Mouse (Mus musculus): Measurements from ENCODE around the gene Syn3. TPM values are rescaled to one million over a fixed set of nuclear protein-coding genes. Genes with fewer than 3 reads are reported as not detected.
"Not testable (repeated sequence)": the region's sequence is repeated elsewhere in the genome, so short reads cannot be mapped to it uniquely, and the experiment has no call there.

The Syn3 gene
- total RNA-seq (2021), result 1 to 10 TPM; 2.9 to 3.8 TPM
- long read RNA-seq, experiment 1, partial matches to known transcripts, result 0 of 18 reads
- long read RNA-seq, experiment 1, other reads (novel, unspliced or antisense), result 18 of 18 reads
- long read RNA-seq, experiment 2, partial matches to known transcripts, result 0 of 5 reads
- long read RNA-seq, experiment 2, other reads (novel, unspliced or antisense), result 5 of 5 reads

DNA sequence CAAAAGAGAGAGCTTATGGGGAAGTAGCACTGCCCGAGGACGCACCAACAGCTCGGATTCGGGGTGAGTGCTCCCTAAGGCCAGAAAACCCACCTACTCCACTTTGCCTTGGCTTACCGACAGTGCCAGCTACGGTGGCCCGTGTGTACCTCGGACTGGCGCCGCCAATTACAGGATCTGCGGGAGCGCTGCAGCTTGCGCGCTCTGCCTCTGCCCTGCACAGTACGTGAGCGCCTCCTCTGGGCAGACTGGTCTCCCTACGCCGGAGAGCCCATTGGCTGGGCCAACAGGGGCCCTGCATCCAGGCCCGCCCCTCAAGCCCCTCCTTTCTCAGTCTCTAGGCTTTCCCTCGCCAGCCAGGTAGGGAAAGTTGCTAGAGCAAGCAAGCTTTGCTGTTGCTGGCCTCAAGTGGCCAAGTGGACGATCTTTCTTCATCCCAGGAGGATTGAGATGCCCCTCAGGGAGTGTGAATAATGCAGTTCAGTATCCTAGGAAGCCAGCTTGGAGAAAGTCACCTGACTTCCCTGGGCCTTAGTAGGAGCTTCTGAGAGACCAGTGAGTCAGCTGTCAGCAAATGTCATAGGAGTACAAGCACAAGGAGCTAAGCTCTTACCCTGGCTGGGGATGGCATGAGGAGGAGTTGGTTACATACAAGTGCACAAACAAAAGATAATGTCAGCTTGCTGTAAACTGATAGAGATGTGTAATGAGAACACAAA lies at the start of gene Syn3:
TSS of gene Syn3 (minus strand) at position 224 of the 719 bp plus-strand sequence.
- DNase-seq, result peak; percentile 94

- not testable (repeated sequence) for DNase-seq
These were observed 27.7 kb upstream of the Syn3 start for GRCm38 (mm10) chr10:86526357-86526874.

GRCm38 (mm10) chr10:86513801-86514200 lies 15.1 kb upstream of the Syn3 start:
- DNase-seq, result peak; percentile 2

- no peak for DNase-seq
These were observed 12.2 kb upstream of the Syn3 start for GRCm38 (mm10) chr10:86510941-86511340.

DNA sequence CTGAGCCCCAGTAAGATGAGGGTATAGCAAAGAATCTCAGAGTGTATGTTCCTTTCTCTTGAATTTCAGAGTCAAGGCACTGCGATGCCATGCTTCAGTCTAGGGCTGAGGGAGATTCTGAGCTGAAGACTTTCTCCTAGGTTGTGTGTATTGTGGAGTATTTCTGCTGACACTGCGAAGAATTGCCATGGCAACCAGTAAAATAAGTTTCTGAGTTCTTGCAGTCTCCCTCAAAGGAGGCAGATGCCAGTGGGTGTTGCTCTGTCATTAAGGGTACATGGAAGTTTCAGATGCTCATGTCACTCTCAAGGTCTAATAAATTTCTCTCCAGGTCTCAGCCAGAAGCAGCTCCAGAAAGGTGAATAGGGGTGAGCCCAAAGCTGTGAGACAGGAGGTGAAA lies 3.4 kb upstream of the Syn3 start:
- no peak for DNase-seq

GRCm38 (mm10) chr10:86498051-86498672 lies 534 bp downstream of the Syn3 start:
- DNase-seq, result peak; percentile 43

DNA sequence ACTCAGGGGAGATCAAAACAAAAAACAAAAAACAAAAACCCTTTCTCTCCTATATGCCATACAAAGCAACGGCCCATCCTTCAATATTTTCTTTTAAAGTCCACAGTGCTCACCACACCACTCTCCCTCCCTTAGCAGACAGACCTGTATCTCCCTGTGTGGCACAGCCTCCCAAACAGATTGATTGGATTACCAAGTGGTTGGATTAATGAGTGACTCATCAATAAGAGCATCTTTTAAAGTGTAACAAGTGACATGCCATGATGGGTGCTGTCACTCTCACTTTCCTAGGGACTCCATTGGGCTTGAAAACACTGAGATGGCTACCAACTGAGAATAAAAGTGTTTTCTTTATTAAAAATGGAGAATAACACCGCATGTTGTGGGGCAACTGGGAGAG lies 2.8 kb downstream of the Syn3 start:
- DNase-seq, result no peak

GRCm38 (mm10) chr10:86493140-86493539 lies 5.6 kb downstream of the Syn3 start:
- no peak for DNase-seq

GRCm38 (mm10) chr10:86492089-86492907 lies 6.4 kb downstream of the Syn3 start:
- no peak for DNase-seq

GRCm38 (mm10) chr10:86491316-86492088 lies 7.2 kb downstream of the Syn3 start:
- no peak for DNase-seq

DNA sequence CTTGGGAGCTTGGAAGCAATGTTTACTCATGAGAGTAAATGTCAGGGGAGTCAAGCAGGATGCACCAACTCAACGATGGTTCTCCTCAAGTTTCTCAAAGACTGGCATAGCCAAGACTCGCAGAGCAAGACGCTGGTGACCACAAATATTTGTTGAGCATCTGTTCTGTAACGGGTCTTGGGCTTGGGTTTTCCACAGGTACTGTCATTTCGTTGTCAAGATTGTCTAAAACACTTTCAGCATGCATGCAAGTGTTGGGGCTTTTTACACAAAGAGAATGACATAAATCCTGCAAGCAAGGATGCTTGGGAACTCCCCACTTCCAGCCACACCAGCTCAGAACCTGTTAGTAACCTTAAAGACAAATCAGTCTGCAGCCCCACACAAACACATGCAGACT lies 10.2 kb downstream of the Syn3 start:
- no peak for DNase-seq

DNA sequence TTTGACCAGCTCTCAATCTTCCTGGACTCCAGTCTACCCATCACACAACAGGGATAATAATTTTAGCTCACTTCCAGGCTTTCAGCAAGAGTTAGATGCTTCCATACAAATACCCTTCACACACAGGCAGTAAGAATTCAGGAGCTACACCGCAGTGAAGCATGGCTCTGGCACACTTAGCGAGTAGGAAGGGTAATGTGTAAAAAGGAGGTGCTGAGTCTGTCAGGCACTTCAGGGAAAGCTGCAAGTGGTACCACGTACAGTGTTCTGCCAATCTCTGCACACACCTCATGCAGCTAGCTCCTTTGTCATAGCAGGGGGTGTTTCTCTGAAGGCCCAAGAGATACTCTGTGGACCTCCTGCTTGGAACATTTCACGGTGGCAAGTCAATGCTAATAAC lies 12.7 kb downstream of the Syn3 start:
- no peak for DNase-seq

DNA sequence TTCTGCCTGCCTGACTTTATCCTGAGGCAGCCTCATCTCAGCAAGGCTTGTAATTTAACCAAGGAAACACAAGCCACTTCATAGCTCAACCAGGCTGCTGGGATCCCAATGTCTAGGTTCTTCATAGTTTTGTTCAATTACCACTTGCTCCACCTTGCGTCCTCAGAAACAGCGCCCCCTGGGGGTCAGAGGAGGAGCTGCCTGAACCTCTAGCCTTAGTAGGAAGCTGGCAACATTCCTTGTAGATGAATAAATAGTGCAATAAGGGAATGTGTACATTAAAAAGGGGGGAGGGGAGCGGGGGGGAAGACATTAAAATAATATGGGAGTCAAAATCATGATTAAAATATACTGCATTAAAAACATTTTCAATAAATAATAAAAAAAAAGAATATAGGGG lies 14.7 kb downstream of the Syn3 start:
- peak; percentile 58 for DNase-seq

DNA sequence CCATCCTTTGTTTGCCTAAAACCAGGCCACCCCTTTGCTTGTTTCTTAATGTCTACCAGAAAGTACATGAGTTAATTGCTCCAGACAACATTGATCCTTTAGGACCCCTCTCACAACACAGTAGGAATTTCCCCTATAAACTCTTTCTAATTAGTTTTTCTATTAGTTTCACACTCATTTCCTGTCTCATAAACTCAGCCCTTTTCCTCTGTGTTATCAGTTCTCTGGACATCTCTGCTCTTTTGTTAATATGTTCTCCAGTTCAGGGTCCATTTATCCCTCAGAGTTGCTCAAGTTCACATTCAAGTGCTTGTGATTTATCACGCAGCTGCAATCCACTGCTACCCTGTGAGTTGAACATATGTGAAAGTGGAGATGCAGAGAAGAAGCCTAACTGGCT lies 16.2 kb downstream of the Syn3 start:
- no peak for DNase-seq

DNA sequence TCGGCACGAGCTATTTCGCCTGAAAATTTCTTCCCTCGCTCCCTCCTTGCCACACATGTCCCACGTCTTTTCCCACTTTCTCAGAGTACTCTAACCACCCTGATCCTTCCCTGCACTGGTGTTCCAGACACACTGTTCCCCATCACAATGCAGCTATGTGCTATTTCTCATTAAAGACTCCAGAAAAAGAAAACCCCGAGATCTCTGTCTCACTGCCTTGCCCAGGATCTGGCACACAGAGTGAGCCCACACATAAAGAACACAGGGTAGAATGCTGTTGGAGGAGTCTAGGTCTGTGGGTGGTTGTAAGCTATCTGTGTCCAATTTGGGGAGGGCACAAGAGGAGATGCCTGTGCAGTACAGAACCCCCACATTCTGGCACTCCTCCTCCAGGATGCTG lies 18.0 kb downstream of the Syn3 start:
- no peak for DNase-seq

DNA sequence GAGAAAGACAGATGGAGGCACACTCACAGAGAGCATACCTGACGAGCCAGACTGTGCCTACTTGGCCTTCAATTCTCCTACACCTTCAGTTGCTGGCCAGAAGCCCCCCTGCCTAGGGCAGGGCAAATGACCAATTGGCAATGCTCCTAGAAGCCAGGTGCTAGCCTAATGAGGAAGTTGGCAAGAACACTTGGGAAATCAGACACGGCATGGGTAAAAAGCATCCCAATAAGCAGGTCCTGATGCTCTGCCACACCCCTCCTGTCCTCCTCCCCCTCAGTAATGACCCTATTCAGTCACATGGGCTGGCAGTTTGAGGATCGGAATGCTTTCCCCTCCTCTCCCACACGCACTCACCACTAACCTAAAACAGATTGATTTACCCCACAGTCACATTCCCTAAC lies 19.0 kb downstream of the Syn3 start:
- no peak for DNase-seq

GRCm38 (mm10) chr10:86476720-86477119 lies 22.0 kb downstream of the Syn3 start:
- DNase-seq, result no peak

- no peak for DNase-seq
These were observed 23.4 kb downstream of the Syn3 start for GRCm38 (mm10) chr10:86475270-86475669.

GRCm38 (mm10) chr10:86474176-86475154 lies 24.2 kb downstream of the Syn3 start:
- DNase-seq, result no peak

- peak; percentile 56 for DNase-seq
These were observed 25.0 kb downstream of the Syn3 start for GRCm38 (mm10) chr10:86473637-86474154.

All from adrenal gland, postnatal 10 days (tissue).